Mouse (Mus musculus): ENCODE results near the gene Vsir. TPM values are rescaled to one million over a fixed set of nuclear protein-coding genes. Genes with fewer than 3 reads are reported as not detected.

The Vsir gene
- total and polyA plus RNA-seq, 2 experiments from 2014 or later, result 3.4 to 15.8 TPM

DNA sequence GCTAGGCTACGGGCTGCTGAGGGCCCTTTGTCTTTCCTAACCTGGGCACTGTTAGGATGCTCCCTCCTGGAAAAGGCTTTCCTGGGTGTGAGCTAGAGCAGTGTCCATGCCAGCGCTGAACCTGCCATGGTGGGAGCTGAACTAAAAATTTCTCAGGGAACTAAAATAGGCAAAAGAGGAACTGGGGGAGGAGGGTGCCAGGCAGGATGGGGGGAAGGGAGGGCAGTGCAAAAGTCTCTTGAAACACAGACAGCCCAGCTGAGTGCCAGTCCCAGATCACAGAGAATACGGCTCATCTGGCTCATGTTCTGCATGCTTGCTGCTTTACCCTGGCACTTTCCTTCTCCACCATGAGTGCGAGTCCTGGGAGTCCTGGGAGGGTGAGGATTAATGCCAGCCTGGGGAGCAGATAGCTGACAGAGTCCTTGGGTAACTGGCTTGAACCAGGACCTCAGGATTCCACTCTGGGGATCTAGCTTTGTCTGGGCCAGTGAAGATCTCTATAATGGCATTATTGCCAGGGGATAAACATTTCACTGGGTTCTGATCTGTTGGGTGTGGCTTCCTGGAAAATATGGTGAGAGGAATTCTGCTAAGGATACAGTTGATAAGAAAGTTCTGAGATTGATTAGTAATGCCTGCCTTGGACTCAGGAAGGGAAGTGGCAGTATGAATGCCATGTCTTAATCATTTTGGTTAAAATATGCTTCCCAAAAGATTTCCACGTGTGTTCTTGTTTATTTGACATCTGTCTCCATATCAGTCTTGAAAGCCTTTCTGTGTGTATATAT is 25.1 kb downstream of the Vsir start:
- no peak for TF ChIP-seq CTCF (IDR thresholded peaks at IDR 0.05)
- no peaks in the 10 kb centered on the region for H3K27me3 ChIP-seq (ENCODE audit: insufficient read depth, low read length)
- DNase-seq (ENCODE audit: low spot score), result no peak
- H3K4me2 ChIP-seq (ENCODE audit: low read depth, low read length, poor library complexity, severe bottlenecking), result no peak overlapping the region
- no peak for ATAC-seq (ENCODE audit: low FRiP score)
- no peak overlapping the region for H3K4me3 ChIP-seq (ENCODE audit: low read depth, low read length)
- H3K36me3 ChIP-seq (ENCODE audit: insufficient read depth, low read length), result no peaks in the 10 kb centered on the region
- H3K27ac ChIP-seq (ENCODE audit: low read depth, low read length), result no peak overlapping the region
- no peaks in the 10 kb centered on the region for H3K4me1 ChIP-seq (ENCODE audit: insufficient read depth, low read length)
- H3K9ac ChIP-seq (replicated peaks; ENCODE audit: low read length, poor library complexity, severe bottlenecking), result no peak overlapping the region
- H3K9me3 ChIP-seq (ENCODE audit: low read length), result no peaks in the 10 kb centered on the region
- 79% methylated on average over 5 of the region's 5 CpGs for WGBS

DNA sequence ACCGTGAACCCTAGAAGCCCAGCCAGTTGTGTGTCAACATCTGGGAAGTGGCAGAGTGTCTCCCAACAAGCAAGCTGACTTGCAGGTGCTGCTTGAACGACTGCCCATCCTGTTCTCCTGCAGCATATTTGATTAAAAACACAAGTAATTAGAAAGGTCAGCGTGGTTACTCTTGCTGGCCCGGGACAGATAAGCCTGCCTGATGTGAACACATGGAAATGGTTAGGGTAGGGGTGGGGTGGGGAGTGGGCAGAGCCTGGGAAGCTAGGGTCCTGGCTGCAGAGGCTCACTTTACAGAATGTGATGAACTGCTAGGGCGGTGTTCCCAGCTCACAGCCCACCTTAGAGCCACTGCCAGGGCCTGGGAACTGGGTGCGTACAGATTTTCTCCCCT is 26.9 kb downstream of the Vsir start:
- ATAC-seq (ENCODE audit: low FRiP score), result no peak

DNA sequence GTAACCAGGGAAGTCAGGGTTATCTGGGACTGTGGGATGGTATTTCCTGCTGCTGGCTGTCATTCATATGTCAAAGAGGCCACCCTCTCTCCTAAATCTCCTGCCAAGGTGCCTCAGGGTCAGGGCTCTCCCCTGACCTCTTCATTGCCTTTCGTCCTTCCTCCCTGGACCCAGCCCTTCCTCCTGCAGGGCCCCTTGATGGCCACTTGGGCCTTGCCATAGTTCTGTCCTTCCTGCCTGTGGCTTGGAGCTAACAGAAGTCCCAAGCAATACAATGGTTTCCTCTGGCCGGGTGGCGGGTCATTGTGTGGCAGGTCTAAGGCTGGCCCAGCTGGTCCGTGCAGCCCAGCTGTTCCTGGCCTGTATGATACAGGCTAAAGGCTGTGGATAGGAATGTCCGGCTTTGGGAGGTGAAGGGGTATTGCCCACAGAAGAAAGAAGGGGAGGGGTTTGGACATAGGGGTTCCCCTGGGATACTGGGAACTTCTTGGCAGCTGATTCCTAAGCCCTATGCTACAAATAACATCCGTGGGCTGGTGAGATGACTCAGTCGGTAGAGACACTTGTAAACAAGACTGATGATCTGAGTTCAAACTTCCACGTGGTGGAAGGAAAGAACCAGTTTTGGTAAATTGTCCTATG is 27.4 kb downstream of the Vsir start:
- ATAC-seq (ENCODE audit: low FRiP score) (no peak), DNase-seq (ENCODE audit: low spot score) (no peak)
- Histone ChIP-seq H3K4me1 (ENCODE audit: insufficient read depth, low read length) (no peaks in the 10 kb centered on the region), H3K4me3 (ENCODE audit: low read depth, low read length) (no peak overlapping the region), H3K9ac (replicated peaks; ENCODE audit: low read length, poor library complexity, severe bottlenecking) (no peak overlapping the region), H3K27me3 (ENCODE audit: insufficient read depth, low read length) (no peaks in the 10 kb centered on the region), H3K4me2 (ENCODE audit: low read depth, low read length, poor library complexity, severe bottlenecking) (no peak overlapping the region), H3K27ac (ENCODE audit: low read depth, low read length) (no peak overlapping the region), H3K9me3 (ENCODE audit: low read length) (no peaks in the 10 kb centered on the region), H3K36me3 (ENCODE audit: insufficient read depth, low read length) (no peaks in the 10 kb centered on the region)
- no peak for TF ChIP-seq CTCF (IDR thresholded peaks at IDR 0.05)
- WGBS, result 63% methylated on average over 8 of the region's 8 CpGs

More for the DNA sequence above, 26.9 kb downstream of the Vsir start:
- H3K27me3 ChIP-seq (ENCODE audit: insufficient read depth, low read length), result no peaks in the 10 kb centered on the region
- H3K4me1 ChIP-seq (ENCODE audit: insufficient read depth, low read length), result no peaks in the 10 kb centered on the region
- no peak for TF ChIP-seq CTCF (IDR thresholded peaks at IDR 0.05)
- H3K4me2 ChIP-seq (ENCODE audit: low read depth, low read length, poor library complexity, severe bottlenecking), result no peak overlapping the region
- 78% methylated on average over 6 of the region's 6 CpGs for WGBS
- no peaks in the 10 kb centered on the region for H3K36me3 ChIP-seq (ENCODE audit: insufficient read depth, low read length)
- H3K27ac ChIP-seq (ENCODE audit: low read depth, low read length), result no peak overlapping the region
- no peak overlapping the region for H3K9ac ChIP-seq (replicated peaks; ENCODE audit: low read length, poor library complexity, severe bottlenecking)
- H3K4me3 ChIP-seq (ENCODE audit: low read depth, low read length), result no peak overlapping the region
- no peaks in the 10 kb centered on the region for H3K9me3 ChIP-seq (ENCODE audit: low read length)
- DNase-seq (ENCODE audit: low spot score), result no peak

DNA sequence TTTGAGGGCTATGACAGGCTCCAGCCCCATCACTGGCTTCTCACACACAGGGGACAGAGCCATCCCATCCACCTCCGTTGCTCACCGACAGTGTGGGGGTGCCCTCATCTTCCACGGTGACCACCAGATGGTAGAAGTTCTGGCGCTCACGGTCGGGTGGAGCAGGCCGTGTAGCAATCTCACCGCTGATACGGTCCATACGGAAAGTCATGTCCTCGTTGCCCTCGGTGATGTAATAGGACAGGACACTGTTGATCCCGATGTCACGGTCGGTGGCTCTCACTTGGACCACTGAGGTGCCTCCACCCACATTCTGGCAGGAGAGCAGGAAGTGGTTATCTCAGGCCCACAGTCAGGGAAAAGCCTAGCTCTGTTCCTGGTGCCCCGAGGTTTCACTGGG is 30.1 kb downstream of the Vsir start:
- Histone ChIP-seq H3K9me3 (ENCODE audit: low read length) (no peaks in the 10 kb centered on the region), H3K27me3 (ENCODE audit: insufficient read depth, low read length) (no peaks in the 10 kb centered on the region), H3K4me3 (ENCODE audit: low read depth, low read length) (no peak overlapping the region), H3K4me2 (ENCODE audit: low read depth, low read length, poor library complexity, severe bottlenecking) (no peak overlapping the region), H3K27ac (ENCODE audit: low read depth, low read length) (no peak overlapping the region), H3K4me1 (ENCODE audit: insufficient read depth, low read length) (no peaks in the 10 kb centered on the region), H3K36me3 (ENCODE audit: insufficient read depth, low read length) (no peaks in the 10 kb centered on the region), H3K9ac (replicated peaks; ENCODE audit: low read length, poor library complexity, severe bottlenecking) (no peak overlapping the region)
- DNase-seq (ENCODE audit: low spot score), result no peak
- WGBS, result 90% methylated on average over 16 of the region's 16 CpGs
- TF ChIP-seq CTCF (IDR thresholded peaks at IDR 0.05), result no peak
- ATAC-seq (ENCODE audit: low FRiP score), result no peak

GRCm38 (mm10) chr10:60379419-60379957 is 32.8 kb downstream of the Vsir start:
- no peak for ATAC-seq (ENCODE audit: low FRiP score)
- Histone ChIP-seq H3K4me2 (ENCODE audit: low read depth, low read length, poor library complexity, severe bottlenecking) (no peak overlapping the region), H3K9me3 (ENCODE audit: low read length) (no peaks in the 10 kb centered on the region), H3K9ac (replicated peaks; ENCODE audit: low read length, poor library complexity, severe bottlenecking) (no peak overlapping the region), H3K4me3 (ENCODE audit: low read depth, low read length) (no peak overlapping the region), H3K4me1 (ENCODE audit: insufficient read depth, low read length) (no peaks in the 10 kb centered on the region), H3K36me3 (ENCODE audit: insufficient read depth, low read length) (no peaks in the 10 kb centered on the region), H3K27me3 (ENCODE audit: insufficient read depth, low read length) (no peaks in the 10 kb centered on the region), H3K27ac (ENCODE audit: low read depth, low read length) (no peak overlapping the region)
- TF ChIP-seq CTCF (IDR thresholded peaks at IDR 0.05), result no peak
- no peak for DNase-seq (ENCODE audit: low spot score)
- WGBS, result 73% methylated on average over 9 of the region's 9 CpGs

DNA sequence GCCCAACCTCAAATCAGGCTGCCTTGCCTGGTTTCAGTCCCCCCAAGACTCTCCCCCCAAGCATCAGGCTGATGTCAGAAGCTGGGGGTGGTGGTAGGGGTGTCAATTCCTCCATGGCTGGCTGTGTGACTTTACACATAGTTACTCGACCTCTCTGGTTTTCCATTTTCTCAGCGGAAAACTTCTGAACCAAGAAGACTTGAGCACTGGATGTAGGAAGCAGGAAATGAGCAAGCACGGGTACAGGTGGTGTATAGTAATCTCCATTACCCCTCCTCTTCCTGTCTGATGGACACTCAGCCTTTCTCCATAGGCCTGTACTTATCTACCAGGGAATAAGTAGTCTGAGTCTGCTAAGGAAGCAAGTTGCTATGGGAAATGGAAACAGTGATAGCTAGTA is 33.6 kb downstream of the Vsir start:
- 0 out of 2 replicates have a peak, but pooled peaks cover 3% of the 10 kb centered on the region for H3K27me3 ChIP-seq (ENCODE audit: insufficient read depth, low read length)
- no peak for ATAC-seq (ENCODE audit: low FRiP score)
- no peaks in the 10 kb centered on the region for H3K36me3 ChIP-seq (ENCODE audit: insufficient read depth, low read length)
- H3K9me3 ChIP-seq (ENCODE audit: low read length), result no peaks in the 10 kb centered on the region
- WGBS, result 70% methylated on average over 3 of the region's 3 CpGs
- H3K27ac ChIP-seq (ENCODE audit: low read depth, low read length), result no peak overlapping the region
- no peak for DNase-seq (ENCODE audit: low spot score)
- H3K9ac ChIP-seq (replicated peaks; ENCODE audit: low read length, poor library complexity, severe bottlenecking), result no peak overlapping the region
- no peak overlapping the region for H3K4me3 ChIP-seq (ENCODE audit: low read depth, low read length)
- H3K4me1 ChIP-seq (ENCODE audit: insufficient read depth, low read length), result no peaks in the 10 kb centered on the region
- H3K4me2 ChIP-seq (ENCODE audit: low read depth, low read length, poor library complexity, severe bottlenecking), result no peak overlapping the region
- no peak for TF ChIP-seq CTCF (IDR thresholded peaks at IDR 0.05)

Data from midbrain, postnatal 0 days (tissue).